Mouse (Mus musculus): Measurements from ENCODE around the gene Gm36245. TPM values are rescaled to one million over a fixed set of nuclear protein-coding genes. Genes with fewer than 3 reads are reported as not detected.
"Not testable (repeated sequence)": the region's sequence is repeated elsewhere in the genome, so short reads cannot be mapped to it uniquely, and the experiment has no call there.

The Gm36245 gene
- polyA plus RNA-seq, 1 experiment from 2014 or later: not detected

DNA sequence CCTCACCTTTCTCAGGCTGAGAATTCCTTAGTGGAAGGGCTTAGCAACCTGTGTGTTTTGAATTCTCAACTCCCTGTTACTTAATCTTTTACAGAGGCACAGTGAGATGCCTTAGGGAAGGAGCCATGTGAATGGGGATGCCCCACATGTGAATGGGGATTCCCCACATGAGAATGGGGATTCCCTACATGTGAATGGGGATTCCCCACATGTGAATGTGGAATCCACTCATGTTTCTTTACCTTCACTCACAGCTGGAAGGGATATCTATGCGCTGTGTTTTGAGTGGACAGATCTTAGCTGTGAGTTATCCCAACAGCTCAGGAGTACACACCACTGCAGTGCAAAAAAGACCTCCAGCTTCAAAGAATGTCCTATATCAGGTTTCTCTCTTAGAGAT, 25.7 kb downstream of the Gm36245 start:
- no peaks in the 10 kb centered on the region for H3K4me1 ChIP-seq
- no peak for ATAC-seq

DNA sequence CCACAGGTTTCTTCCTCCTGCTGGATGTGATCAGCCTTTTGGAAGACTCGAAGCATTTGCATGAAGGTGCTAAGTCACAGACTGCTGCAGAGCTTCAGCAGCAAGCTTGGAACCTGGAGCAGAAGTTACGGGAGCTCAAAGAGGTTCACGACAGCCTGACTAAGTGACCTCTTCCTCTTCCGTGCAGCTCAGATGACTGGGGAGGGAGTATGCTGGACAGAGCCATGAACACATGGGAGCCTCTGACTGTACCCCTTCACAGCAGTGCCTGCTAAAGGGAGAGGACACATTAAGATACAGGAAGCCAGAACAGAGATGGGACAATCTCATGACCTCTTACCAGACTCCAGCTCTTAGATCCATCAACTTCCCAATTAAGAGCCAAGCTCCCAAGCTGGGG, 27.4 kb downstream of the Gm36245 start:
- not testable (repeated sequence) for H3K27me3 ChIP-seq (replicated peaks); H3K9ac ChIP-seq; H3K4me1 ChIP-seq; H3K4me2 ChIP-seq; H3K36me3 ChIP-seq; H3K27ac ChIP-seq; H3K9me3 ChIP-seq (replicated peaks); H3K4me3 ChIP-seq; ATAC-seq
- WGBS (ENCODE audit: insufficient replicate concordance): 48% methylated on average over 4 of the region's 4 CpGs

More for the DNA sequence above, 25.7 kb downstream of the Gm36245 start:
- no peak overlapping the region for H3K9ac ChIP-seq
- H3K4me3 ChIP-seq: no peak overlapping the region
- no peak overlapping the region for H3K4me2 ChIP-seq
- H3K27me3 ChIP-seq (replicated peaks): no peaks in the 10 kb centered on the region
- WGBS (ENCODE audit: insufficient replicate concordance): 80% methylated on average over 1 of the region's 1 CpGs
- no peaks in the 10 kb centered on the region for H3K36me3 ChIP-seq
- H3K27ac ChIP-seq: no peak overlapping the region
- H3K9me3 ChIP-seq (replicated peaks): no peaks in the 10 kb centered on the region

DNA sequence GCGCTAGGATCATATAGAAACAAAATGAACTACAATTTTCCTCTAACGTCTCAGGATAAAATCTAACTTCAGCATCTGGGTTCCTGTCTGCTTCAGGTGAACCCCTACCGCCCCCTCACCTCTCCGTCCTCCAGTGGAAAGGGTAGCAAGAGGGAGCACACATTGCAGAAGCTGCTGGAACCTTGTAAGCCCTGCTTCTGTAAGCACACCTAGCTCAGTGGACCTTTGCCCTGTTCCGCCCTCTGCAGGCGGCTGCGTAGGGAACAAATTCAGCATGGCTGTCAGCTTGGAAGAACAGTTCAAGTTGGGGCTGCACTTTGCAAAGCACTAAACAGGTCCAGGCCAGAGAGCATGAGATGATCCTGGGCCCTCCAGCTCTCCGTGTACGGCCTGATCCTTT, 29.6 kb downstream of the Gm36245 start:
- not testable (repeated sequence) for H3K4me3 ChIP-seq; H3K36me3 ChIP-seq; H3K9ac ChIP-seq; H3K27me3 ChIP-seq (replicated peaks); H3K4me1 ChIP-seq; H3K9me3 ChIP-seq (replicated peaks); H3K27ac ChIP-seq; ATAC-seq; H3K4me2 ChIP-seq
- 42% methylated on average over 9 of the region's 9 CpGs for whole genome bisulfite sequencing (ENCODE audit: insufficient replicate concordance)

DNA sequence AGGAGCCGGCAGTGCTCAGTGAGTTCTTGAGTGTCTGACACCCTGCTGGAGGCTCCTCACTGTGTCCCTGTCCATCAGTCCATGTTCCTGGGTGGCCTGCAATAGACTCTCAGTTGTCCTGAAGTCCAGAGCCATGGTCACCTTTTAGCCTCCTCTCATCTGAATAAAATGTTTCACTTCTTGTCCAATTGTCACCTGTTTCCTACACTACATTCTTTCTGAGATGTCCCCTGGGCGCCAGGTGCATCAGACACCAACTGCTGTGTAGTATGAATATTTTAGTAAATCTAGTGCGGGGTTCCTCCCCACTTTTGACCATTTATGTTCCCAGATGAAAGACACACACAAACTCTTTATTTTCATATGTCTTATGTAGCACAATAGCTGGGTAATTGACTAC, 30.8 kb downstream of the Gm36245 start:
- H3K27me3 ChIP-seq (replicated peaks); H3K27ac ChIP-seq; H3K9me3 ChIP-seq (replicated peaks); H3K4me2 ChIP-seq; H3K4me3 ChIP-seq; H3K36me3 ChIP-seq; ATAC-seq; H3K9ac ChIP-seq; H3K4me1 ChIP-seq: not testable (repeated sequence)
- 47% methylated on average over 3 of the region's 3 CpGs for whole genome bisulfite sequencing (ENCODE audit: insufficient replicate concordance)

DNA sequence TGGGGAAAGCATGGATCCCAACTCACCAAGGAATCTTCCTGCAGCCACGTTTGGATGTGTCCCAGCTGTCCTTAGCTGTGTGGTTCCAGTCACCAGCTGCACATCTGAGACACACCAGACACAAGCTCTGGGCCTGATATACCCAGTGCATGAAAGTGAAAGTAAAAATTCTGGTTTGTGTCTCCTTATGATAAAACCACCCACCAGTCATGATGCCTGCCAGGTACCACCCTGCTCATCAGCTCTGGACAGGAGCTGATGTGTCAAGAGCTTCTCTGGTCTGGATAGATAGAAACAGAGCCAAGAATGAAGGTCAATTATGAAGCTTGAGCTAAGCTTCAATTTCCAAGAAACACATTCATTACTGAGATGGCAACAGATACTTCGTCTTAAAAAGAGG, 44.1 kb downstream of the Gm36245 start, which contains the start of gene Apol11b:
Gene Apol11b (minus strand): TSS at position 111 of the 400 bp plus-strand sequence.
- H3K4me1 ChIP-seq; H3K9me3 ChIP-seq (replicated peaks); H3K36me3 ChIP-seq; H3K4me2 ChIP-seq; H3K27ac ChIP-seq; H3K27me3 ChIP-seq (replicated peaks); H3K9ac ChIP-seq; H3K4me3 ChIP-seq: not testable (repeated sequence)
- 0 out of 2 replicates have a peak, but pooled peaks have one; percentile 30 for ATAC-seq
- WGBS (ENCODE audit: insufficient replicate concordance): 47% methylated on average over 2 of the region's 2 CpGs

DNA sequence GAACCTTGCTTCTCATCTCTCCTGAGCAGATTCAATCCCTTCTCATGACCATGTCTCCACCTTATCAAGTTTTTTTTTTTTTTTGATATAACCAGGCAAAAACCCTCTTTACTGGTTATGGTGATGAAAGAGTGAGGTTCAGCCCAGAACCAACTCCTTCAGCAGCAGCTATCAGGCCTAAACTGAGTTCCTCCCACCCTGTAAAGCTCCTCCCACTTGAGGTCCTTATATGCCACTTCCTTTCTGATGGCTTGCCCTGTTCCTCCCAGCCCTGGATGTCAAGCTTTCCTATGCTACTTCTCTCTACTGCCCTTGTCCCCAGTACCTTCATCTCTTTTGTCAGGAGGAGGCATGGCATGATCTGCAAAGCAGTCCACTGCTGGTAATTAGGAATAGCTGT, 52.1 kb downstream of the Gm36245 start:
- not testable (repeated sequence) for H3K4me1 ChIP-seq; H3K4me3 ChIP-seq; H3K36me3 ChIP-seq; H3K9me3 ChIP-seq (replicated peaks); H3K9ac ChIP-seq; H3K27ac ChIP-seq; ATAC-seq; H3K4me2 ChIP-seq; H3K27me3 ChIP-seq (replicated peaks)

Other genes starting within 250 kb of the Gm36245 start
- gene Apol7a, start 200.1 kb upstream of the Gm36245 start, polyA plus RNA-seq (2016; fragmentation: Nextera tagmentation; extraction: Ambion mirVana): 0.10 and 0.11 TPM in 2 replicates
- gene Apol9a, start 188.1 kb upstream of the Gm36245 start, polyA plus RNA-seq (2016; fragmentation: Nextera tagmentation; extraction: Ambion mirVana): not detected in 2 replicates
- gene Apol7b, start 151.8 kb upstream of the Gm36245 start, polyA plus RNA-seq (2016; fragmentation: Nextera tagmentation; extraction: Ambion mirVana): not detected in 2 replicates
- 0.04 TPM in 1 of 2 replicates, not detected in the other for gene Apol10a, start 122.2 kb upstream of the Gm36245 start, polyA plus RNA-seq (2016; fragmentation: Nextera tagmentation; extraction: Ambion mirVana)
- 0.19 and 0.42 TPM in 2 replicates for gene Apol11a, start 91.0 kb upstream of the Gm36245 start, polyA plus RNA-seq (2016; fragmentation: Nextera tagmentation; extraction: Ambion mirVana)
- gene Apol7c, start 65.9 kb upstream of the Gm36245 start, polyA plus RNA-seq (2016; fragmentation: Nextera tagmentation; extraction: Ambion mirVana): not detected in 2 replicates
- not detected in 2 replicates for gene 1700025B11Rik, start 37.4 kb upstream of the Gm36245 start, polyA plus RNA-seq (2016; fragmentation: Nextera tagmentation; extraction: Ambion mirVana)
- gene Apol10b, start 3.1 kb upstream of the Gm36245 start, polyA plus RNA-seq (2016; fragmentation: Nextera tagmentation; extraction: Ambion mirVana): not detected in 2 replicates
- gene Apol11b, start 44.0 kb downstream of the Gm36245 start, polyA plus RNA-seq (2016; fragmentation: Nextera tagmentation; extraction: Ambion mirVana): 6.3 and 6.9 TPM in 2 replicates
- not detected in 2 replicates for gene Apol7e, start 99.6 kb downstream of the Gm36245 start, polyA plus RNA-seq (2016; fragmentation: Nextera tagmentation; extraction: Ambion mirVana)
- not detected in 2 replicates for gene Apol9b, start 129.8 kb downstream of the Gm36245 start, polyA plus RNA-seq (2016; fragmentation: Nextera tagmentation; extraction: Ambion mirVana)
- gene Apol8, start 157.7 kb downstream of the Gm36245 start, polyA plus RNA-seq (2016; fragmentation: Nextera tagmentation; extraction: Ambion mirVana): 25.8 and 26.7 TPM in 2 replicates
- gene Myh9, start 242.9 kb downstream of the Gm36245 start, polyA plus RNA-seq (2016; fragmentation: Nextera tagmentation; extraction: Ambion mirVana): 32.5 and 34.2 TPM in 2 replicates